9 mouse cellular contexts compared by ENCODE assay signal in the genomic region with DNA sequence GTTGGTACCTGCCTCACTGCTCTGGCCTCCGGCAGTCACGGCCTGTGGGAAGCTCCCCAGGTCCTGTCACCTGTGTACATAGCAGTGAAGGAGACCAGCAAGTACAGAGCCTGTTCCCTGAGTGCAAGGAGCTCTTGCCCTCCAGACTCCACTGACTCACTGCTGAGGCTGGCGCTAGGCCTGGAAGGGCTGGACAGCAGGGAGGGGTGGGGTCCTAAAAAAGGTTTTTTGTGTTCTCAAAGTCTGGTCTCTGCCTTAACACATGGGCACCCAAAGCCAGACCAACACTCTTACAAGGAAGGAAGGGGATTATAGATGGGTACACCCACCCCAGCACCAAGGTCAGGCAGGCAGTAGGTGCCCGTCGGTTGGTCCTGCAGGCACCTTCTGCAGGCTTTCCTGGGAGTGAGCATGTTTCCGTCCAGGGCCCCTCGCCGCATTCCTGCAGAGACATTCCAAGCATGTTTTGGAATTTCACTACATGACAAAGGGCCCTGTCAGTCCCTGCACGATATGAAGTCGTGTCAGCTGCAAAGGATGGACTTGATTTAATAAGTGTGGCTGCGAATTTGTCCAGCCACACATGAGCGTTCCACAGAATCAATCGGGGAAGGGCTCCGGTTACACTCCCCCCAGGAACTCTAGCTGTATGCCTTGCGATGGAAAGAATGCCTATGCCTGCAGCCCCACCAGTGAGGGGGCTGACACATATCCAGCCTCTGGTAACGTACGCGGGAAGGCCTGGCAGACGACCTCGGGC. TPM values are rescaled to one million over a fixed set of nuclear protein-coding genes. Genes with fewer than 3 reads are reported as not detected.
DNase-seq lines count a peak whose midpoint lies in the region; ATAC-seq lines count a peak whose summit lies in the region.
"Had no signal": no experiment of that assay in that cellular context is flagged by ENCODE, and none has a peak within 500 bp of the region (broad histone marks: within the 10 kb centered on the region; RNA-seq: fewer than 3 reads in every experiment).

No protein-coding gene starts in this region.

- peak overlapping the region; percentile 26 for H3K4me2 ChIP-seq in heart, embryonic 14.5 days (ENCODE audit: low read length)
- H3K4me2 ChIP-seq in limb, embryonic 13.5 days (replicated peaks) = peak overlapping the region; percentile 10; the same call in 1 of the 2 replicates

- whole genome bisulfite sequencing in heart, embryonic 14.5 days = 13% methylated on average over 20 of the region's 20 CpGs
- 11% methylated on average over 20 of the region's 20 CpGs for WGBS in limb, embryonic 13.5 days

- peak overlapping the region; percentile 86 to 87 for H3K27ac ChIP-seq in heart, embryonic 14.5 days (replicated peaks in 1 of 2; ENCODE audit: control insufficient read depth in 1 of 2, insufficient read depth in 1 of 2, low read depth in 2 of 2, low read length in 2 of 2)
- peak overlapping the region; percentile 90 for H3K27ac ChIP-seq in limb, embryonic 13.5 days

- intact Hi-C loops in gastrocnemius, postnatal 14 days (cut with DNase I; ENCODE audit: low total_unique reads) = loop anchor here (5.0 kb wide), 1 partner anchor 37 kb away; no protein-coding TSS in a partner anchor

- ATAC-seq in heart, embryonic 14.5 days (ENCODE audit: insufficient number of reproducible peaks, insufficient read depth, low FRiP score, low read depth) = peak; percentile 26; the same call in 1 of the 2 replicates
- peak; percentile 67 for ATAC-seq in limb, embryonic 13.5 days (ENCODE audit: low FRiP score, low read depth)

- H3K9me3 ChIP-seq in heart, embryonic 14.5 days (ENCODE audit: control insufficient read depth, low read length) = no peaks in the 10 kb centered on the region
- H3K9me3 ChIP-seq in limb, embryonic 13.5 days = no peaks in the 10 kb centered on the region

- no peaks in the 10 kb centered on the region for H3K27me3 ChIP-seq in heart, embryonic 14.5 days (ENCODE audit: control insufficient read depth, insufficient read depth, low read length)
- H3K27me3 ChIP-seq in limb, embryonic 13.5 days = no peaks in the 10 kb centered on the region
- H3K27me3 ChIP-seq: CH12.LX had no signal

- H3K4me3 ChIP-seq in heart, embryonic 14.5 days (ENCODE audit: control insufficient read depth in 1 of 2, insufficient read depth in 1 of 2, low read depth in 1 of 2, low read length in 2 of 2) = no peak overlapping the region
- no peak overlapping the region for H3K4me3 ChIP-seq in limb, embryonic 13.5 days

- no peaks in the 10 kb centered on the region for H3K36me3 ChIP-seq in heart, embryonic 14.5 days (ENCODE audit: control insufficient read depth, insufficient read depth, low read length)
- no peaks in the 10 kb centered on the region for H3K36me3 ChIP-seq in limb, embryonic 13.5 days

- peak; percentile 68 for DNase-seq in gastrocnemius, postnatal 14 days
- no peak for DNase-seq in gastrocnemius, postnatal 10 days
- DNase-seq in adrenal gland, postnatal 36 days = peak; percentile 55 to 66
- DNase-seq in layer of hippocampus, adult 11-12 months (ENCODE audit: low spot score) = no peak
- DNase-seq in right cerebral cortex, postnatal 10 days (ENCODE audit: low spot score in 2 of 2) = no peak
- no peak for DNase-seq in layer of hippocampus, adult 8-10 months (ENCODE audit: low spot score in 2 of 2)

- peak overlapping the region; percentile 32 for H3K9ac ChIP-seq in heart, embryonic 14.5 days (ENCODE audit: low read length)
- H3K9ac ChIP-seq in limb, embryonic 13.5 days = no peak overlapping the region; the same call in 1 of the 2 replicates

- H3K4me1 ChIP-seq in heart, embryonic 14.5 days (ENCODE audit: control insufficient read depth in 2 of 2, insufficient read depth in 2 of 2, low read length in 2 of 2) = peaks cover 67 to 75% of the 10 kb centered on the region in 2 experiments
- peaks cover 84% of the 10 kb centered on the region for H3K4me1 ChIP-seq in limb, embryonic 13.5 days

RNA-seq across cellular contexts. Expression of gene Morn1, which starts 47.5 kb away (rescaled TPM):
- 1 to 10 TPM; 2.3 to 2.9 TPM for total RNA-seq in gastrocnemius, postnatal 14 days (2021)
- 1 to 10 TPM; 2.6 to 4.3 TPM for total RNA-seq in gastrocnemius, postnatal 10 days (2021)
- 1 to 10 TPM; 7.7 to 7.9 TPM for total RNA-seq in adrenal gland, postnatal 36 days (2021)
- polyA plus RNA-seq in heart, embryonic 14.5 days (2014; fragmentation: Nextera tagmentation; extraction: Ambion mirVana) = 2.5 and 3.0 TPM in 2 replicates
- polyA plus RNA-seq in limb, embryonic 13.5 days (2015; fragmentation: Nextera tagmentation; extraction: Ambion mirVana) = 4.9 and 7.5 TPM in 2 replicates
- 10 to 100 TPM; 11.5 to 19.0 (median 16.4) TPM for total RNA-seq in layer of hippocampus, adult 8-10 months (2022)

RNA-seq across cellular contexts. Expression of gene Rer1, which starts 47.7 kb away (rescaled TPM):
- 10 to 100 TPM; 48.1 to 48.8 TPM for total RNA-seq in gastrocnemius, postnatal 14 days (2021)
- 10 to 100 TPM; 49.0 to 58.1 TPM for total RNA-seq in gastrocnemius, postnatal 10 days (2021)
- total RNA-seq in adrenal gland, postnatal 36 days (2021) = 100 to 1,000 TPM; 106 to 114 TPM
- 131 and 141 TPM in 2 replicates for polyA plus RNA-seq in heart, embryonic 14.5 days (2014; fragmentation: Nextera tagmentation; extraction: Ambion mirVana)
- polyA plus RNA-seq in limb, embryonic 13.5 days (2015; fragmentation: Nextera tagmentation; extraction: Ambion mirVana) = 147 and 149 TPM in 2 replicates
- total RNA-seq in layer of hippocampus, adult 8-10 months (2022) = 10 to 100 TPM; 57.4 to 63.2 (median 60.8) TPM

Comparison
In these comparisons a context has a peak if more than half of its experiments do, and no peak if none do; other contexts are left out.
1. DNase-seq: peak in gastrocnemius, postnatal 14 days (single experiment) and adrenal gland, postnatal 36 days (2 of 2); none in gastrocnemius, postnatal 10 days (single experiment), layer of hippocampus, adult 11-12 months (single experiment), right cerebral cortex, postnatal 10 days (0 of 2) and layer of hippocampus, adult 8-10 months (0 of 2).